Mouse (Mus musculus) hindbrain, postnatal 0 days (tissue): ENCODE results near the gene Scarf1. TPM values are rescaled to one million over a fixed set of nuclear protein-coding genes. Genes with fewer than 3 reads are reported as not detected.
A peak's percentile ranks its signal among the peaks of the same experiment; 100 is the strongest.

Experiments used
- ATAC-seq: fragments of 200-750 bp; cut with Nextera tagmentation; 2 replicates; pipeline ENCODE4 v1.8.0; 2017; ENCODE audit warnings: mild to moderate bottlenecking, moderate TSS enrichment, moderate library complexity
- DNase-seq: peaks from one replicate; pipeline ENCODE4 v3.0.0-alpha.2; 2015; ENCODE audit warnings: low spot score
- H3K27ac ChIP-seq: fragments of 300-500 bp; sonication (generic); 2 replicates; pipeline ENCODE4 v1.5.1; 2014; ENCODE audit warnings: mild to moderate bottlenecking
- H3K27me3 ChIP-seq: fragments of 300-500 bp; sonication (generic); 2 replicates; pipeline ENCODE4 v1.6.1; 2014; ENCODE audit warnings: low read length, mixed read lengths; ENCODE audit not compliant: insufficient read depth
- H3K36me3 ChIP-seq: fragments of 300-500 bp; sonication (generic); 2 replicates; pipeline ENCODE4 v1.6.1; 2014; ENCODE audit warnings: low read length, mixed read lengths; ENCODE audit not compliant: insufficient read depth
- H3K4me1 ChIP-seq: fragments of 300-500 bp; sonication (generic); 2 replicates; pipeline ENCODE4 v1.6.1; 2014; ENCODE audit warnings: antibody characterized with exemption, low read length, mixed read lengths; ENCODE audit not compliant: insufficient read depth
- H3K4me2 ChIP-seq: fragments of 300-500 bp; sonication (generic); 2 replicates; pipeline ENCODE4 v1.6.1; 2014; ENCODE audit warnings: low read depth, mild to moderate bottlenecking, low read length, moderate library complexity, mixed read lengths
- H3K4me3 ChIP-seq: fragments of 300-500 bp; sonication (generic); 2 replicates; pipeline ENCODE4 v1.5.1; 2014; ENCODE audit warnings: low read length
- H3K9ac ChIP-seq: fragments of 300-500 bp; sonication (generic); replicated peaks from 2 replicates; pipeline ENCODE4 v1.6.1; 2014; ENCODE audit warnings: mild to moderate bottlenecking, low read length, moderate library complexity, mixed read lengths
- H3K9me3 ChIP-seq: fragments of 300-500 bp; sonication (generic); 2 replicates; pipeline ENCODE4 v1.6.1; 2016; ENCODE audit warnings: low read length, mixed read lengths
- CTCF ChIP-seq: IDR thresholded peaks from 2 replicates; pipeline ENCODE4 v1.5.1; 2016; ENCODE audit warnings: antibody characterized with exemption, control low read depth, low read depth
- WGBS: fragments of 180-500 bp; shearing (Covaris S2); extraction: QIAGEN DNeasy Blood & Tissue Kit; methylation state at CpG from one replicate; pipeline ENCODE4 v1.1.7; 2014; 5-methylcytosine and 5-hydroxymethylcytosine counted together
- polyA plus RNA-seq: library from polyadenylated mRNA; unstranded; fragments of >200 nt; fragmentation: Nextera tagmentation; extraction: Ambion mirVana; gene quantifications from 2 replicates; pipeline ENCODE4 v1.2.1, GENCODE M21; 2015
- total RNA-seq: library from RNA; depleted of rRNA; stranded (reverse); fragments of >200 nt; gene quantifications from 2 replicates; pipeline ENCODE4 v1.2.3, GENCODE M21; 2014

The Scarf1 gene
- total and polyA plus RNA-seq, 2 experiments from 2014 or later: 3.3 to 3.6 TPM

GRCm38 (mm10) chr11:75540710-75541581 is 27.6 kb downstream of the Scarf1 start:
- no peak for TF ChIP-seq CTCF
- H3K4me2 ChIP-seq: no peak overlapping the region
- no peaks in the 10 kb centered on the region for H3K27me3 ChIP-seq
- no peak overlapping the region for H3K9ac ChIP-seq
- no peak overlapping the region for H3K4me3 ChIP-seq
- DNase-seq: no peak
- no peak for ATAC-seq
- no peaks in the 10 kb centered on the region for H3K4me1 ChIP-seq
- peaks cover 12% of the 10 kb centered on the region; the same call in 1 of the 2 replicates for H3K36me3 ChIP-seq
- 58% methylated on average over 19 of the region's 19 CpGs for WGBS
- H3K9me3 ChIP-seq: no peaks in the 10 kb centered on the region
- peak overlapping the region; percentile 58 for H3K27ac ChIP-seq

- Histone ChIP-seq H3K36me3 (peaks cover 19% of the 10 kb centered on the region; the same call in 1 of the 2 replicates), H3K9ac (no peak overlapping the region), H3K4me3 (no peak overlapping the region), H3K4me2 (no peak overlapping the region), H3K9me3 (no peaks in the 10 kb centered on the region), H3K4me1 (no peaks in the 10 kb centered on the region), H3K27ac (no peak overlapping the region), H3K27me3 (no peaks in the 10 kb centered on the region)
- 71% methylated on average over 9 of the region's 9 CpGs for WGBS
- ATAC-seq (no peak), DNase-seq (no peak)
- no peak for TF ChIP-seq CTCF
Observed at GRCm38 (mm10) chr11:75544713-75545112, 31.4 kb downstream of the Scarf1 start.

- Histone ChIP-seq H3K4me2 (no peak overlapping the region), H3K36me3 (peaks cover 19% of the 10 kb centered on the region; the same call in 1 of the 2 replicates), H3K4me1 (no peaks in the 10 kb centered on the region; the same call in 1 of the 2 replicates), H3K27ac (no peak overlapping the region), H3K27me3 (no peaks in the 10 kb centered on the region), H3K4me3 (no peak overlapping the region), H3K9me3 (no peaks in the 10 kb centered on the region), H3K9ac (no peak overlapping the region)
- no peak for DNase-seq
- no peak for TF ChIP-seq CTCF
- ATAC-seq: no peak
- WGBS: 80% methylated on average over 4 of the region's 4 CpGs
Observed at GRCm38 (mm10) chr11:75546057-75546456, 32.7 kb downstream of the Scarf1 start.

GRCm38 (mm10) chr11:75549658-75550111 is 36.3 kb downstream of the Scarf1 start:
- Histone ChIP-seq H3K4me1 (no peaks in the 10 kb centered on the region; the same call in none of the 2 replicates), H3K4me2 (no peak overlapping the region), H3K4me3 (no peak overlapping the region), H3K27ac (no peak overlapping the region), H3K36me3 (peaks cover 13% of the 10 kb centered on the region; the same call in 1 of the 2 replicates), H3K27me3 (no peaks in the 10 kb centered on the region), H3K9ac (no peak overlapping the region), H3K9me3 (no peaks in the 10 kb centered on the region)
- no peak for TF ChIP-seq CTCF
- WGBS: 38% methylated on average over 5 of the region's 5 CpGs
- ATAC-seq: no peak
- DNase-seq: no peak

- H3K9me3 ChIP-seq: no peaks in the 10 kb centered on the region
- peak overlapping the region; percentile 41; the same call in 1 of the 2 replicates for H3K27ac ChIP-seq
- 0 out of 2 replicates have a peak overlapping the region, but pooled peaks have one; percentile 9 for H3K9ac ChIP-seq
- H3K27me3 ChIP-seq: no peaks in the 10 kb centered on the region
- H3K4me1 ChIP-seq: no peaks in the 10 kb centered on the region; the same call in none of the 2 replicates
- no peak overlapping the region for H3K4me3 ChIP-seq
- ATAC-seq (peak; percentile 69), DNase-seq (peak; percentile 36)
- no peak overlapping the region for H3K4me2 ChIP-seq
- peaks cover 8% of the 10 kb centered on the region; the same call in 1 of the 2 replicates for H3K36me3 ChIP-seq
- 37% methylated on average over 12 of the region's 12 CpGs for WGBS
- TF ChIP-seq CTCF: no peak
Observed at GRCm38 (mm10) chr11:75550200-75550946, 37.0 kb downstream of the Scarf1 start.

GRCm38 (mm10) chr11:75551321-75551720 is 38.0 kb downstream of the Scarf1 start:
- DNase-seq (no peak), ATAC-seq (no peak)
- 0 out of 2 replicates have a peak overlapping the region, but pooled peaks have one; percentile 26 for H3K27ac ChIP-seq
- H3K27me3 ChIP-seq: no peaks in the 10 kb centered on the region
- TF ChIP-seq CTCF: no peak
- 0 out of 2 replicates have a peak overlapping the region, but pooled peaks have one; percentile 28 for H3K9ac ChIP-seq
- WGBS: 77% methylated on average over 5 of the region's 5 CpGs
- peaks cover 3% of the 10 kb centered on the region; the same call in 1 of the 2 replicates for H3K36me3 ChIP-seq
- no peak overlapping the region for H3K4me2 ChIP-seq
- H3K9me3 ChIP-seq: no peaks in the 10 kb centered on the region
- H3K4me3 ChIP-seq: no peak overlapping the region
- no peaks in the 10 kb centered on the region; the same call in none of the 2 replicates for H3K4me1 ChIP-seq
